Mouse (Mus musculus) liver, postnatal 0 days (tissue): Measurements from ENCODE around the gene C330021F23Rik.

Source experiments
- CTCF ChIP-seq: sonication (generic); IDR thresholded peaks from 2 replicates; pipeline ENCODE4 v1.5.1; 2016; ENCODE audit warnings: antibody characterized with exemption, low read depth
- EP300 ChIP-seq: IDR thresholded peaks from 2 replicates; pipeline ENCODE4 v1.6.1; 2016; ENCODE audit warnings: antibody characterized with exemption, low read depth, mild to moderate bottlenecking

DNA sequence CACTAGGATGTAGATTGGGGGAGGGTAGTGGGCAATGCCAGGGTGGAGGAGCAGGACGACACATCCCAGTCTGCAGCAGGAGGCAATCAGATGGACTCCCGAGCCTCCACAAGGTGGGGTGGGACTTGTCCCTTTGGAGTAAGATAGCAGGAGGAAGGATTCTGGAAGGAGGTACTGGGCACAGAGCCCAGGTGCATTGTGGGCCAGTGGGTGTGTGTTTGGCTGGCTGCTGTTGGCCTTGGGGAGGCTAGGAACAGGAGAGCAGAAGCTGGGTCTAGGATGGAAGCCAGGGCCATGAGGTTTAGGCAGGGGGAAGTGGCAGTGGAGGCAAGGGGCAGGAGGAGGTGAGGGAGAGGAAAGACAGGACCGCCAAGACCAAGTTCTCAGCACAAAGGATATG, 25.7 kb downstream of the C330021F23Rik start:
- TF ChIP-seq CTCF = no peak
- TF ChIP-seq EP300 = no peak
